Mouse (Mus musculus): Measurements from ENCODE around the gene Lrrc2. TPM values are rescaled to one million over a fixed set of nuclear protein-coding genes. Genes with fewer than 3 reads are reported as not detected.

Gene Lrrc2
- polyA plus RNA-seq (2017; shearing (Covaris generic)): 0.15 TPM

GRCm38 (mm10) chr9:110951397-110951796 is at the start of gene Lrrc2:
Gene Lrrc2 (plus strand): TSS chr9:110951545.

GRCm38 (mm10) chr9:110916786-110917185 is 34.6 kb upstream of the Lrrc2 start, which contains the start of gene Fam240a:
Gene Fam240a (minus strand): TSS chr9:110916861.

GRCm38 (mm10) chr9:110945926-110946325 is 5.4 kb upstream of the Lrrc2 start, which contains the start of gene Tdgf1:
Gene Tdgf1 (minus strand): TSS chr9:110946158.

GRCm38 (mm10) chr9:110990204-110990603 is 38.9 kb downstream of the Lrrc2 start, which contains the start of gene Rtp3:
Gene Rtp3 (minus strand): TSS chr9:110990583.

GRCm38 (mm10) chr9:111019022-111019421 is 67.7 kb downstream of the Lrrc2 start, which contains the start of gene Ltf:
Gene Ltf (plus strand): TSS chr9:111019271.

Other genes starting within 250 kb of the Lrrc2 start
- not detected for gene Myl3, start 209.7 kb upstream of the Lrrc2 start, polyA plus RNA-seq (2017; shearing (Covaris generic))
- gene Pth1r, start 204.4 kb upstream of the Lrrc2 start, polyA plus RNA-seq (2017; shearing (Covaris generic)): not detected
- not detected for gene Prss42, start 153.4 kb upstream of the Lrrc2 start, polyA plus RNA-seq (2017; shearing (Covaris generic))
- gene Prss44, start 137.6 kb upstream of the Lrrc2 start, polyA plus RNA-seq (2017; shearing (Covaris generic)): not detected
- gene Prss43, start 124.9 kb upstream of the Lrrc2 start, polyA plus RNA-seq (2017; shearing (Covaris generic)): not detected
- not detected for gene Prss45, start 117.0 kb upstream of the Lrrc2 start, polyA plus RNA-seq (2017; shearing (Covaris generic))
- not detected for gene Prss46, start 107.0 kb upstream of the Lrrc2 start, polyA plus RNA-seq (2017; shearing (Covaris generic))
- 0.32 TPM for gene Prss50, start 93.6 kb upstream of the Lrrc2 start, polyA plus RNA-seq (2017; shearing (Covaris generic))
- gene Als2cl, start 71.7 kb upstream of the Lrrc2 start, polyA plus RNA-seq (2017; shearing (Covaris generic)): 39.7 TPM
- gene Tmie, start 71.4 kb upstream of the Lrrc2 start, polyA plus RNA-seq (2017; shearing (Covaris generic)): 2.4 TPM
- gene Fam240a, start 34.7 kb upstream of the Lrrc2 start, polyA plus RNA-seq (2017; shearing (Covaris generic)): not detected
- 2.8 TPM for gene Tdgf1, start 5.4 kb upstream of the Lrrc2 start, polyA plus RNA-seq (2017; shearing (Covaris generic))
- not detected for gene Rtp3, start 39.0 kb downstream of the Lrrc2 start, polyA plus RNA-seq (2017; shearing (Covaris generic))
- gene Ltf, start 67.7 kb downstream of the Lrrc2 start, polyA plus RNA-seq (2017; shearing (Covaris generic)): not detected
- 20.9 TPM for gene Ccrl2, start 106.0 kb downstream of the Lrrc2 start, polyA plus RNA-seq (2017; shearing (Covaris generic))
- 8.3 TPM for gene Lrrfip2, start 166.0 kb downstream of the Lrrc2 start, polyA plus RNA-seq (2017; shearing (Covaris generic))

Data from activated CD4-positive, CD25-positive, alpha-beta regulatory T cell, adult 9 weeks (primary cell).